Mouse (Mus musculus) c-Kit-positive CD71-positive TER-119-positive erythroid progenitor cells, embryonic 14.5 days (primary cell): ENCODE measurements around the gene Ttc7.

Source experiments
- DNase-seq: peaks from one replicate; pipeline ENCODE4 v3.0.0-alpha.2; 2013; ENCODE audit warnings: low spot score

The Ttc7 gene

DNA sequence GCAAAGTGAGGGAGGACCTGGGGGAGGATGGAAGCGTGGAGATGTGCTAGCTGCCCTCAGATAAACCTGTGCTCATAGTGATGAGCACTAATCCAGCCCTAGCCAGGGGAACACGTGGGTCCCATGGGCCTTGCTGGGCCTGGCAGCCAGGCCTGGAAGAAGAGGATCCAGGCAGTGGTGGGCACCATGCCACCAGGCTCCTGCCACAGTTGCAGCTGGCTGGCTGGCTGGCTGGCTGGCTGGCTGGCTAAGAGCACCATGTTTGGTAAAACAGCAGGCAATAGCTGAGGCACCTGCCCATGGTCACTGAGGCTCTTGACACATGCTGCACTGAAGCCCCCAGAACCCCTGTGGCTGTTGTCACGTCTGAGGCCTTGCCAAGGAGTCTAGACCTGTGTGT is 85.0 kb downstream of the Ttc7 start:
- no peak for DNase-seq

DNA sequence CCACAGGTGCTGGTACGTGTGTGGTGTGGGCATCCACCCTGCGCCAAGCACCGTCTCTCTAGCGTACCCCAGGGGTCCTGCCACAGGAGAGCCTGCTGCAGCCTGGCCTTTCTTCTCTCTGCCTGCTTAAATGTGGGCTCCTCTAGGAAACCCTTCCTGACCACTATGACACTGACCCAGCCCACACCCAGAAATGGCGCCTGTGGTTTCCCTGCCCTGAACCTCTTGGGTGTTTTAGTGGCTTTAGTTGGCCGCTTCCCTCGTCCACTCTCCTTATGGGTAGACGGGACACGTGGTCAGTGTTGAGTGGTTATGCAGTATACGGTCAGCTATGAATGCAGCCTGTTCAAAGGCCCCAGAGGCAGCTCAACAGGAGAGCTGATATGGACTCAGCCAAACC is 85.8 kb downstream of the Ttc7 start:
- DNase-seq: no peak

DNA sequence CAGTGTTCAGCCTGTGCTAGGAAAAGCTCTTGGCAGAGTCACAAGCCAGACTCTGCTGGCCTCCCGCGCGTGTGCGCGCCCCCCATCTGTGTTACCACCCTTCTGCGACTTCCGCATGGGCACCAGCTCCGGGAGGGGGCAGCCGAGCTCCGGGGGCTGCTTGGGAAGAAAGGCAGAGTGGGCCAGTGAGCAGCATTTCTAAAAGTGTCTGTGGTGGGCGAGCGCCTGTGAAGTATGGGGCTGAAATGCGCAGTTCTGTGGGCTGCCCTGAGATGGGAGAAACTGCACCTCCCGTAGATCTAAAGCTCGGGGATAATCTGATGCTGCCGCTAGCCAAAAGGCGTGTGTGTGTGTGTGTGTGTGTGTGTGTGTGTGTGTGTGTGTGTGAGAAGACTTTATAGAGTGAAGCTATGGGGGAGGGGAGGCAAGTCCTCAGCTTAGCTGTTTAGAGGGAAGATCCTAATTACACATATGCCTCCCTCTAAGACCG is 86.6 kb downstream of the Ttc7 start:
- no peak for DNase-seq

DNA sequence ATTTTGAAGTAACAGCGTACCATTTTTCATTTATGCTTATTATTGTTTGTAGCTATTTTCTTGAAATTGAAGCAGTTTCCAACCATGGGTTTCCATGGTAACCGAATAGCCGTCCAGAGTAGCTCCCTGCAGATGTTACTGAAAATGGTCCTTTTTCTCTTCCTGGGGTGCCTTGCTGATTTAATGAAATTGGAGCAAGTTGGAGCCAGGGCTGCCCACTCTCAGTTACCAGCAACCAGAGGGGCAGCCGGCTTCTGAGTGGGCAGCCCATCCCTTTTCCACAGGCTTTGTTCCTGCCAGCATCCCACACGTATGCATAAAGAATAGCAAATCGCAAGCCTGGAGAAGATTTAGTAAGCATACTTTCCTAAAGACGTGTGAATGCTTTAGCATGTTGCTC is 89.5 kb downstream of the Ttc7 start:
- DNase-seq: no peak

DNA sequence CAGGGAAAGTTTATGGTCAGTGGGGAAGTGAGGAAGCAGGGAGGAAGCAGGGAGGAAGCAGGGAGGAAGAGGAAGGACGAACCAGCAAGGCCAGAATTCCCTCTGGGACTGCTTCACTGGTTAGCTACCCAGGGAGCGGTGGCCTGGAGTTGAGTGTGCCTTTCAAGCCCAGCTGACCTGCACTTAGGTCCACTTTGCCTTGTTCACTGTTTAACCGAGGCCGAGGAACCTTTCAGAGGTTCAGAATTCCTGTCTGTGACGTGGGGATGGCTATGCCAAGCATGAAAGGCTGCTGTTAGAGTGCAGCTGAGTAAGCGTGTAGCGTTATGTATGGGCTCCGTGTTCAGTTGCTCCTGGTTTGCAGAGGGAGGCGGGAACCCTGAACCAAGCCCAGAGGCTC is 90.6 kb downstream of the Ttc7 start:
- DNase-seq: no peak

DNA sequence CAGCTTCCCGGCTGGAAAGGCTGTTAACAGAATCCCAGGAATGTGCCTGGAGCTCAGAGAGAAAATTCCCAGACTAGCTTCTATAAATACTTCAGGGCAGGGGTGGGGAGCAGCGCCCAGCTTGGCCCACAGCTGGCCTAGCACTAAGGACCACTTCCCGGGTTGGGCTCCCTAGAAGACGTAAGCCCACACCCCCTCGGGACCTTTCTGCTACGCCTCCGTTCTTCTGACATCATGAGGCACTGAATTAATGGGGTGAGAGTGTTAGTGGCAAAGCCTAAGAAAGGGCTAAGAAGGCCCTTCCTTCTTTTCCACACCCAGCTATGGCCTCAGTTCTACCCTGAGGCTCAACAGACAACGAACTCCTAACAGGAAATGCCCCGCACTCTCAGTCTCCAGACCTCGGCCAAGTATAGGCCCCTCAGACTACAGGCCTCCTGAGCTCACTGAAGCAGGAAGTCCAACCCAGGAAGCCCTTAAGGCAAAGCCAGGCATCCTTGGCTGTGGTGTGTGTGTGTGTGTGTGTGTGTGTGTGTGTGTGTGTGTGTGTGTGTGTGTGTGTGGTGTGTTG is 93.3 kb downstream of the Ttc7 start:
- DNase-seq: no peak

DNA sequence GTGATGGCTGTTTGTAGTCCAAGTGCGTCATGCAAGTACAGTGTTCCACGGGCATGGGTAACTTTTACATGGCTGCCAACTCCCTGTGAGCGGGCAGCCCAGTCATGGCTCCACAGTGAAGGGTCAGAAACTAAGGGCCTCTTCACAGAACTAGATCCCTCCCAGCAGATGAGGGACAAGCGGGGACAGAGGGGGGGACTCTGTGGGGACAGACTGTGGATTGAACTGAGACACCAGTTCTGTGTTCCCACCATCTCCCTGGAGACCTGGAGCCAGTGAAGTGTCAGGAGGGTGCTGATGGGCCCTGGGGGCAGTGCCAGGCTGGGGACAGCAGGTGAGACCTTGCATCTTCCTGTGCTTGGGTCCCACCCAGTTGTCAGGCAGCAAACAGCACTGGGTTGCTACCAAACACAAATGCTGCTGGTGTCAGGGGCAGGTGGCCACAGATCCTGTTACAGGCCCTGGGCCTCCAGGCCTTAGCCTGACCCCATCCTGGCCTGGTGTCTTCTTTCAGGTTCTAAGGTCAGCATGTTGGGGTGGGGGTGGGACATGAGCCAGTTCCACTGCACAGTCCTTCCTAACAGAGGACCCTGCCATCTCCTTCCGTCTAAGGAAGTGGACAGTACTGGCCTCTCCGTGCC is 94.3 kb downstream of the Ttc7 start:
- no peak for DNase-seq

DNA sequence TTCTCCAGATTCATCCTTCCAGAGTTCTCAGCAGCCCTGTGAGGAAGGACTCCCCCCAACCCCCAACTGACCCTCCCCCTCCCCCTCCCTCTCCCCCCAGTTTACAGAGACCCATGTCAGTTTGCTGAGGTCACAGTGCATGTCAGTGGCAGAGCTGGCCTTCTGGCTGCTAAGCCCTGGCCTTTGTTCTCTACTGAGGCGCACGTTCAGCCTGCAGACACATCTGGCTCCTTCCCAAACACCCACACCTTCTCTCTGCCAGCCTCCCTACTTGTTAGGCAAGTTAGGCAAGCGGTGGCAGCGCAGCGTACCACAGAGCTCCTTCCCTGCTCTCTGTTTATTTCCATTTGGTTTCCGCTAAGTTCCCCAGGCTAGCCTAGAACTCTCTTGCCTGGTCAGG is 94.8 kb downstream of the Ttc7 start:
- no peak for DNase-seq

DNA sequence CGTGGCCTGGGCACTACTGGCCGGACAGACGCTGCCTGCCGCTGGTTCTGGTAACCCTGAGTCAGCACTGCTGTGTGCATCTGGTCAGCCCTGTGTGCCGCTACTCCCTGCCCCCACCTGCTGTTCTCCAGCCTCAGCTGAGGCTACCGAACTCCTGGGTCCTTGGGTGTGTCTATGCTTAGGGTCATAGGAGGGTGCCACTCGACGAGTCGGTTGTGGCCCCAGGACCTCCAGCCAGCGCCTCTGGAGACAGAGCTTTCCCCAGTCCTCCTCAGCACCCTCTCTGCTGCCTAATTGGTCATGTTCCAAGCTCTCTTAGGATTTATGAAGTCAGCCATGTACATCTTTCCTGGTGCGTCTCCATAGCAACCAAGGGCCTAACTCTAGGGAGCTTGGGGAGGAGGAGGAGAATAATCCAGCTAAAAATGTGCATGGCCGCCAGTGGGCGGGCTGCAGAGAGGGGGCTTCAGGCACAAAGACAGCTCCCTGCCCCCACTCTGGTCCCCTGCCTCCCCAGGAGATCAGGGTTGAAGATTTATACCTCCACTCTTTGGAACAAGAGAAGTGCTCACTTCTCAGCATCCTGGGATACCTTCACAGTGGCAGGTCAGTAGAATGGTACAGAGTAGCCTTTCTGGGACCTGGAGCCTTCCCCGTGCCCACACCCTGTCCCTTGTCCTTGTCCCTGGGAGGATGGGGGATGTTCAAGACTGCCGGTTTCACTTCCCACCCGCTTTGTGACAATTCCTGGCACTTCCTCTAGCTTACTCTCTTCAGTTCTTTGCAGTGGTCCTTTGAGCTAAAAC is 95.9 kb downstream of the Ttc7 start:
- no peak for DNase-seq

DNA sequence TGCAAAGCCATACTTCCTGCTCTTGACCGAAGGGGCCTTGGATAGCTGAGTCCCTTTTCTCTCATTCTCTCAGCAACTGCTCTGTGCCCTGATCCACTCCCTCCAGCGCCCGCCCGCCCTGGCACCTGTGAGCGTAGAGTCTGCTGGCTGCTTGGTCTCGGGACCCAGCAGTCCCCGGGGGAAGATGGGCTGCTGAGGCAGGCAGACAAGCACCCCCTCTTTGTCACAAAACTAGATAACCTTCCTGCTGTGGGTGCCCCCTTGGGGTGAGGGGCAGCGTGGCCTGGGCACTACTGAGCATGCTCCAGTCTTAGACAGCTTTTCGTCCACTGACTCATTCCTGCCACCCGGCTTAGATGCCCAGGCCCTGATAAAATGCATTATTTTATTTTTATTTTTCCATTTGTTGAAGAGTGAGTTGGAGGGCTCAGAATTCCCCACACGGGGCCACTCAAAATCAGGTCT is 96.5 kb downstream of the Ttc7 start:
- DNase-seq: no peak

DNA sequence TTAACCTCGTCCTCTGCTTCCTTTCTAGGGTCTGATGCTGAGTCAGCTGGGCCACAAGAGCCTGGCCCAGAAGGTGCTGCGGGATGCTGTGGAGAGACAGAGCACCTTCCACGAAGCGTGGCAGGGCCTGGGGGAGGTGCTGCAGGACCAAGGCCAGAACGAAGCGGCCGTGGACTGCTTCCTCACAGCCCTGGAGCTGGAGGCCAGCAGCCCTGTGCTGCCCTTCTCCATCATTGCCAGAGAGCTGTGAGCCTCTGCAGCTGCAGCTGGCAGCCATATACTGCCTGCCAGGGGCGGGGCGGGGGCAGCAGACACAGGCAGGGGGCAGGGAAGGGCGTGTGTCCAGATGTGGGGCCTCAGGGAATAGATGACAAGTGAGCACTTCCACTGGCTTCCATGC is 97.1 kb downstream of the Ttc7 start:
- DNase-seq: no peak

DNA sequence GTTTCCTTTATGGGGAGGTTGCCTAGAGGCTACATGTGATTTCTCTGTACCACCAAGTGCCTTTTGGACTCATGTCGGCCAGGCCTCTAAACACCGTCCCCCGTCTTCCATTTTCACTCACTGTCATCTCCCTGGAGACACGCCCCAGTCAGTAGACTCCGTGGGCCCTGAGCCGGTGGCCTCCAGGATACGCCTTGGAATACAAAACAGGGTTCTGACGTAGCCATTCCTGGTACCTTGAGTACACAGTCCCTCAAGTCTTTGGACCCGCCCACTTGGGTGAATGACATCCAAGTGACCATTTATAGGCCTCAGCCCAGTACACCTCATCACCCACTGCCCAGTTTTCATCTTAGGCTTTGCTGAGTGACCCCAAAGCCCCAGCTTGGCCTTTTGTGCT is 98.0 kb downstream of the Ttc7 start:
- no peak for DNase-seq

DNA sequence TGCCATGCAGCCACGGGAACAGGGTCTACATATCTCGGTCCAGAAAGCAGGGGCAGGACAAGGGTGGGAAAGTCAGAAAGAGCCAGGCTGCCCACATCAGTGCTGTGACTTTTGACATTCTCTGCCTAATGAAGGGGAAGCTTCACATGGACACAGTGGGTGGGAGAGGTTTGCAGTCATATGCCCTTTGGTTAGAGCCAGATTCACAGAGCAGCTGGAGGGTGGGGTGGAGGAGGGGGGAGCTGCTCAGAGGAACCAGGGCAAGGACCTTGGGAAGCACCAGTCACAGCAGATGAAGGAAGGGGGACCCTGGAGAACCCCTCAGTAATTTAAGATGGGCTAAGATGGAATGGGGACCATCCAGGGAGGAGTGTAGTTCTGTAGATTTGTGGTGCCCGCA is 103.1 kb downstream of the Ttc7 start:
- DNase-seq: no peak

DNA sequence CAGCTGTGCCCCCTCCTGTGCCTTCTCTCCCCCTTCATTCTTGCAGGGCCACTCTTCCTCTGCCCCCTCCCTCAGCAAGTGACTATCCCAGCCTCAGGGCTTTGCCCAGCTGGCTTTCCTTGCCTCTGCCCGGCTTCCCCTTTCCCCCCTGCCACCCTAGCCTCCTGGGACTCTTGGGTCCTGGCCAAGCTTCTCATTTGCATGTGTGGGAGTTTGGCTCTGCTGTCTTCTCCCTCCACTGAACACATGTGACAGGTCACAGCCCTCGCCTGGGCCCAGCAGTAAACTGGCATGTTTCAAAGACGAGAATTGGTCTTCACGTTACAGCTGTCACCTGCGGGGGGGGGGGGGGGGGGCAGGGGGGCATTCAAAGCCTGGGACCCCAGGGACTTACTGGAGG is 104.4 kb downstream of the Ttc7 start:
- no peak for DNase-seq

DNA sequence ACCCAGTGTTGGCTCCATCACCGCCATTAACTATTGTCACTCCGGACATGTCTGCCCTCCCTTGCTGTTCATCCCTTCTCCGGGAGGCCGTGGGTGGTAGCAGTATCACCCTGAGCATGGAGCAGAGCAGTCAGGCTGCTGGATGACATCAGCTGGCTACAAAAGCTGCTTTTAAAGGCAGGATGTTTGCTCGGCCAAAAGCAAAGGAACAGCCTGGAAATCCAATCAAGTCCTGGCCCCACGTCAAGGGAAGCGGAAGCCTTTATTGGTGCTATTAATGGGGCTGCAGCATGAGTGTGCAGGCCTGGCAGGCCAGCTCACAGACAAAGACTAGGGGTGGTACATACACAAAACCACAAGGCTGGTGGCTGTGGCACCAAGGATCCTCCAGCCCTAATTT is 108.6 kb downstream of the Ttc7 start:
- no peak for DNase-seq

DNA sequence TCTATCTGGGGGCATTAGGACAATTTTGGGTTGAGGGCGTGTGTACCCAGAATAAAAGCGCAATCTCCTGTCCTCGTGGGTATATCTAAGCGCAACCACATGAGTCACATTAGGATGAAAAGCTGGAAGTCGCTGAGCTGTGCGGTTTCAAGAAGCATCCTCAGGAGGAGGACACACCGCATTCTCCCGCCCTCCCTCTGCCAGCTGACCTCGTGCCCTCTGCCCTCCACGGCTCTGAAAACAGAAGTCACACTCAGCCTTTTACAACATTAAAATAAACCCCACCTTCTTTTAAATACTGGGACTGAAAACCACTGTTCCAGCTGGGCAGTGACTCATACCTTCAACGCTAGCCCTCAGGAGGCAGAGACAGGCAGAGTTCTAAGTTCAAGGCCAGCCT is 114.4 kb downstream of the Ttc7 start:
- no peak for DNase-seq

DNA sequence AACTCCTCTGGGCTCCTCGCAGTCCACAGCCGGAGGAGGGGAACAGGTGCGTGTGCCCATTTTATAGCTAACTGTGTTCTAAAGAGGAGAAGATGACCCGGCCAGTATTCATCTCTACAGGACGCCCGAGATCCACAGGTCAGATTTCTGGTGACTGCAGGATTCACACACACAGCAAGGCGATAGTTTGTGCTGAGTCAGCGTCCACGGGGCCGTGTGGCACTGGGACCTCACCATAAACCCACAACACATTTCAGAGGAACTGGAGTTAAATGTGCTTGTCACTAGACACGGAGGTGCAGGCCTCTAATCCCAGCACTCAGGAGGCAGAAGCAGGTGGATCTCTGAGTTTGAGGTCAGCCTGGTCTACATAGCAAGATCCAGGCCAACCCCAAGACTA is 119.8 kb downstream of the Ttc7 start:
- DNase-seq: no peak

DNA sequence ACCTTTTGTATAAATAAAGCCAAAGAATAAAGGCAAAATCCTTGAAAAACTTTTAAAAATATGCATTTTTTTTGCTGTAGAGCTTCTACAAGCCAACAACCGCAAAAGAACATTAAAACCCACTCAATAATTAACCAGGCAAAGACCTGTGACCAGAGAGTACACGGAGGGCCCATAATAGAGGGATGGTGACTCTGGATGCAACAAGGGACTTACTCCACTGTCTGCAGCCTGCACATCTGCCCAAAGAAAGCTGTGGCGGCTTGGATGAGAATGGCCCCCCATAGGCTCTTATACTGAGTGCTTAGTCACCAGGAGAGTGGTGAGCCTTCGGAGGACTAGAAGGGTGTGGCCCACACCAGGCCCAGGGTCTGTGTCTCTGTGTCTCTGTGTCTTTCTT is 120.8 kb downstream of the Ttc7 start:
- DNase-seq: no peak

DNA sequence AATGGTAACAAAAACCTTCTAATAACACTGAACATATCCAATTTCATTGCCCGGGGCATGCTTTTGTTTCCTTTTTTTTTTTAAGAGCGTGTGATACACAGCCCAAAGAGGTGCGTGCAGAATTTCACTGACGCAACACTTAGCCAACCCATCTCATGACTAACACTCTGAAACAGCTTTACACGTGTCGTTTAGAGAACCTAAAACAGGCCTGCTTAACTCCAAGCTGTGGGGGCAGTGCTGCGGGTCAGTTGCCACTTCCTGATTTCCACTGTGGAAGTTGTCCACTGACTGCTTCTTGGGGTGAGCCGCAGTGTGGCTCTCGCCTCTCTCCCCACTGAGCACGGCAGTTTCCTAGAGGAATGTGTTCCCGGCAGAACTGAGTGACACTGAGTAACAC is 122.9 kb downstream of the Ttc7 start:
- DNase-seq: no peak

DNA sequence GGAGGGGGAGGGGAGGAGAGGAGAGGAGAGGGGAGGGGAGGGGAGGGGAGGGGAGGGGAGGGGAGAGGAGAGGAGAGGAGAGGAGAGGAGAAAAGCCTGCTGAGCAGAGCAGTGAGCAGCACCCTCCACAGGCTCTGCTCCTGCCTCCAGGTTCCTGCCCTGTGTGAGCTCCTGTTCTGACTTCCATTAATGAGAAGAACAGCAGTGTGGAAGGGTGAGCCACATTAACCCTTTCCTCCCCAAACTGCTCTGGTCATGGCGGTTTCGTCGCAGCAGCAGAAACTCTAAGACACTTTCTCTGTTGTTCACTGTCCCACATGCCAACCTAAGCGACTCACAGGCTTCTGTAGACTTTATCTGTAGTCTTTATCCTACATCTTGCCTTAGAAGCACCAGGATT is 124.0 kb downstream of the Ttc7 start:
- no peak for DNase-seq

DNA sequence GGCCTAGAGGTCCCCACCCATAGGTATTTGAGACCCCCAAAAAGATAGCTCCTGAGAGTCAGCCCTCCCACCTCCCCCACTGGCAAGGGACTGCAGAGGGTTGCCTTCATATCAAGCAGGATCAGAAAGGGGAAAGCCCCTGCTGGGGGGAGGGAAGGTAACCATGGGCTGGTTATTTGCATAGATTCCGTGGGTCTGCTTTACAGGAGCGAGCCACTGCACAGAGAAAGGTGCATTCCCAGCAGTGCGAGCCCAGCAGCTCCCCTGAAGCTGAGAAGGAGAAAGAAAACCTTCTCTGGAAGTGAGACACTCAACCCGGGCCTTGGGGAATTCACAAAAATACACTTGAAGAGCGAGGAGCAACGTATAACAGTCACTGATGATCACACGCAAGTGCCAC is 135.4 kb downstream of the Ttc7 start:
- no peak for DNase-seq

DNA sequence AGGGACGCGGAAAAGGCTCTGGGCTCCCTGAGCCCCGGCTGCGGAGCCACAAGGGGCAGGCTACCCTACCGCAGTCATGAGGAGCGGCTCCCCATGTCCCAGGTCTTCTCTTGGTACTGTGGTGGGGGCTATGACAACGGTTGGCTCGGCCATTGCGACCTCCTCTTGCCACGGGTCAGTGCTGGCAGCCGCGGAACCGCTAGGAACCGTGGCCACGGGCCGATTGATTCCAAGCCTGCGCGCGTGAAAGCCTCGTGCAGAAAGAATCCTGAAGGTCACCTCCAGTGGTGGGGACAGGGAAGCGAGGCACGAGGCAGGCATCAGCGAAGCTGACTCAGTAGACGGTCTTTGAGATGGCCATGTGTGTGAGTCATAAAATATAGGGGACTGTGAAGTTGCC is 144.8 kb downstream of the Ttc7 start, which contains the start of gene Stpg4:
Stpg4 (minus strand) TSS at position 231 of the 400 bp plus-strand sequence.
- DNase-seq: no peak

DNA sequence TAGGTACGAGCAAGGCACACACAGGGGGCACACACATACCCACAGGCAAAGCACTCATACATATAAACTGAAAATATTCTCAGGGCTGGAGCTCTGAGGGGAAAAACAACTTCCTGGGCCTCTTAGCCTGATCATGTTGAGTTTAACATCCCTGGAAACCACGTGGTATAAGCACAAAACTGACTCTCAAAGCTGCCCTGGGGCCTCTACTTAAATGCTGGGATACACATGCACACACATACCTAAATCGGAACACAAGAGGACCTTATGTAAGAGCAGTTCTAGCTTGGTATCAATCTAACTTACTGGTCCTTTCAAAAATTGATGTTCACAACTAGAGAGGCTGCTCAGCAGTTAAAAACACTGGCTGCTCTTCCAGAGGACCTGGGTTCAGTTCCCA is 146.7 kb downstream of the Ttc7 start:
- DNase-seq: no peak
